ENCODE assay signal across 9 mouse cellular contexts in genomic region chr11:23307566-23307920, GRCm38 (mm10). TPM values are rescaled to one million over a fixed set of nuclear protein-coding genes. Genes with fewer than 3 reads are reported as not detected.
A peak's percentile ranks its signal among the peaks of the same experiment; 100 is the strongest.
DNase-seq lines count a peak whose midpoint lies in the region; ATAC-seq and TF ChIP-seq lines count a peak whose summit lies in the region.
"Had no signal": no experiment of that assay in that cellular context is flagged by ENCODE, and none has a peak within 500 bp of the region (broad histone marks: within the 10 kb centered on the region; RNA-seq: fewer than 3 reads in every experiment).

No protein-coding gene starts in this region.

- no peaks in the 10 kb centered on the region for H3K9me3 ChIP-seq in heart, embryonic 16.5 days (replicated peaks; ENCODE audit: control insufficient read depth, low read length)
- no peaks in the 10 kb centered on the region for H3K9me3 ChIP-seq in G1E (replicated peaks)
- H3K9me3 ChIP-seq in hindbrain, embryonic 11.5 days (ENCODE audit: control insufficient read depth, low read length): no peaks in the 10 kb centered on the region
- no peaks in the 10 kb centered on the region for H3K9me3 ChIP-seq in midbrain, embryonic 12.5 days

- no peaks in the 10 kb centered on the region for H3K36me3 ChIP-seq in heart, embryonic 16.5 days (ENCODE audit: control insufficient read depth, insufficient read depth)
- peaks cover 25% of the 10 kb centered on the region for H3K36me3 ChIP-seq in G1E (replicated peaks)
- no peaks in the 10 kb centered on the region for H3K36me3 ChIP-seq in hindbrain, embryonic 11.5 days (ENCODE audit: control insufficient read depth, insufficient read depth, low read length)
- peaks cover 4% of the 10 kb centered on the region for H3K36me3 ChIP-seq in midbrain, embryonic 12.5 days

- peak overlapping the region; percentile 99; the same call in 1 of the 2 replicates for H3K27ac ChIP-seq in heart, embryonic 16.5 days (ENCODE audit: low read length)
- peak overlapping the region; percentile 98; the same call in 1 of the 2 replicates for H3K27ac ChIP-seq in hindbrain, embryonic 11.5 days (ENCODE audit: low read depth, low read length)
- peak overlapping the region; percentile 100 for H3K27ac ChIP-seq in midbrain, embryonic 12.5 days (replicated peaks)

- TF ChIP-seq CTCF in G1E (IDR thresholded peaks at IDR 0.05; ENCODE audit: low read depth, low read length): no peak

- peaks cover 9% of the 10 kb centered on the region for H3K4me1 ChIP-seq in heart, embryonic 16.5 days (ENCODE audit: control insufficient read depth, insufficient read depth, low read length)
- peaks cover 28% of the 10 kb centered on the region for H3K4me1 ChIP-seq in G1E (ENCODE audit: insufficient read depth, low read depth, low read length)
- H3K4me1 ChIP-seq in hindbrain, embryonic 11.5 days (replicated peaks; ENCODE audit: control insufficient read depth, insufficient read depth, low read length): no peaks in the 10 kb centered on the region
- H3K4me1 ChIP-seq in midbrain, embryonic 12.5 days: peaks cover 12% of the 10 kb centered on the region

- DNase-seq in heart, postnatal 10 days: no peak
- DNase-seq in G1E (ENCODE audit: low spot score): no peak
- no peak for DNase-seq in hindbrain, embryonic 11.5 days (ENCODE audit: low spot score)
- DNase-seq in adrenal gland, postnatal 10 days: no peak
- no peak for DNase-seq in adrenal gland, adult (ENCODE audit: inconsistent age in 2 of 2, low spot score in 1 of 2)
- DNase-seq in ovary, postnatal 36 days (ENCODE audit: low spot score): no peak
- DNase-seq: right cerebral cortex, postnatal 4 days had no signal

- H3K27me3 ChIP-seq in heart, embryonic 16.5 days (ENCODE audit: control insufficient read depth, insufficient read depth, low read length): no peaks in the 10 kb centered on the region
- H3K27me3 ChIP-seq in G1E (ENCODE audit: insufficient read depth, low read length): no peaks in the 10 kb centered on the region
- no peaks in the 10 kb centered on the region for H3K27me3 ChIP-seq in hindbrain, embryonic 11.5 days (ENCODE audit: control insufficient read depth, insufficient read depth, low read length)
- no peaks in the 10 kb centered on the region for H3K27me3 ChIP-seq in midbrain, embryonic 12.5 days

- H3K4me2 ChIP-seq in heart, embryonic 16.5 days (ENCODE audit: low read depth, low read length): peak overlapping the region; percentile 75
- peak overlapping the region; percentile 37 for H3K4me2 ChIP-seq in hindbrain, embryonic 11.5 days (replicated peaks; ENCODE audit: low read depth, low read length)
- peak overlapping the region; percentile 74 for H3K4me2 ChIP-seq in midbrain, embryonic 12.5 days (replicated peaks)

- H3K4me3 ChIP-seq in heart, embryonic 16.5 days (ENCODE audit: low read length): peak overlapping the region; percentile 95
- peak overlapping the region; percentile 89 for H3K4me3 ChIP-seq in G1E (ENCODE audit: low read depth, low read length)
- H3K4me3 ChIP-seq in hindbrain, embryonic 11.5 days (ENCODE audit: low read depth, low read length): peak overlapping the region; percentile 89
- peak overlapping the region; percentile 65 for H3K4me3 ChIP-seq in midbrain, embryonic 12.5 days

- ATAC-seq in heart, embryonic 16.5 days (replicated peaks; ENCODE audit: extremely low read depth, insufficient read depth, low FRiP score): no peak
- ATAC-seq in G1E (ENCODE audit: extremely low read depth, insufficient number of reproducible peaks, low FRiP score, poor library complexity, severe bottlenecking): no peak
- ATAC-seq in hindbrain, embryonic 11.5 days (ENCODE audit: low FRiP score): no peak
- no peak for ATAC-seq in midbrain, embryonic 12.5 days (ENCODE audit: low FRiP score, low read depth)

- WGBS in heart, embryonic 16.5 days: under 1% methylated on average over 6 of the region's 6 CpGs
- WGBS in hindbrain, embryonic 11.5 days: 5% methylated on average over 6 of the region's 6 CpGs
- 6% methylated on average over 6 of the region's 6 CpGs for WGBS in midbrain, embryonic 12.5 days

- H3K9ac ChIP-seq in heart, embryonic 16.5 days (ENCODE audit: low read length): peak overlapping the region; percentile 97
- peak overlapping the region; percentile 91; the same call in 1 of the 2 replicates for H3K9ac ChIP-seq in hindbrain, embryonic 11.5 days (ENCODE audit: low read depth, low read length)
- H3K9ac ChIP-seq in midbrain, embryonic 12.5 days (replicated peaks): peak overlapping the region; percentile 82

- intact Hi-C loops in heart, postnatal 10 days (cut with DNase I): no loop called here

RNA-seq across cellular contexts. Expression of gene Usp34, which starts 0.8 kb away (rescaled TPM):
- 12.8 and 13.1 TPM in 2 replicates for polyA plus RNA-seq in heart, embryonic 16.5 days (2015; fragmentation: Nextera tagmentation; extraction: Ambion mirVana)
- total RNA-seq in heart, postnatal 10 days (2021): 10 to 100 TPM; 49.6 to 54.3 TPM
- total RNA-seq in G1E (2014; fragmentation: Nextera tagmentation) (148 and 165 TPM in 2 replicates), G1E (2017) (52.0 and 54.8 TPM in 2 replicates)
- 1.3 and 2.5 TPM in 2 replicates for polyA plus RNA-seq in G1E (2012)
- polyA plus RNA-seq in hindbrain, embryonic 11.5 days (2014; fragmentation: Nextera tagmentation; extraction: Ambion mirVana): 37.9 and 48.3 TPM in 2 replicates
- polyA plus RNA-seq in midbrain, embryonic 12.5 days (2016; fragmentation: Nextera tagmentation; extraction: Ambion mirVana): 29.5 and 36.5 TPM in 2 replicates
- total RNA-seq in adrenal gland, postnatal 10 days (2021): 10 to 100 TPM; 48.2 to 63.2 TPM

RNA-seq across cellular contexts. Expression of gene Xpo1, which starts 51.7 kb away (rescaled TPM):
- 49.5 and 53.1 TPM in 2 replicates for polyA plus RNA-seq in heart, embryonic 16.5 days (2015; fragmentation: Nextera tagmentation; extraction: Ambion mirVana)
- total RNA-seq in heart, postnatal 10 days (2021): 10 to 100 TPM; 45.1 to 62.0 TPM
- total RNA-seq in G1E (2014; fragmentation: Nextera tagmentation) (213 and 219 TPM in 2 replicates), G1E (2017) (281 and 334 TPM in 2 replicates)
- 31.2 and 34.3 TPM in 2 replicates for polyA plus RNA-seq in G1E (2012)
- polyA plus RNA-seq in hindbrain, embryonic 11.5 days (2014; fragmentation: Nextera tagmentation; extraction: Ambion mirVana): 148 and 161 TPM in 2 replicates
- 155 and 164 TPM in 2 replicates for polyA plus RNA-seq in midbrain, embryonic 12.5 days (2016; fragmentation: Nextera tagmentation; extraction: Ambion mirVana)
- 10 to 100 TPM; 61.9 to 70.0 TPM for total RNA-seq in adrenal gland, postnatal 10 days (2021)
